Mouse (Mus musculus): ENCODE results near the gene Ptprk. TPM values are rescaled to one million over a fixed set of nuclear protein-coding genes. Genes with fewer than 3 reads are reported as not detected.

Gene Ptprk
- polyA plus RNA-seq, 1 experiment from 2014 or later, result 32.6 TPM

- H3K4me3 ChIP-seq (replicated peaks; ENCODE audit: low read length), result no peak overlapping the region
- DNase-seq (ENCODE audit: low spot score), result peak; percentile 43
- H3K27ac ChIP-seq, result no peak overlapping the region
These were observed 89.6 kb downstream of the Ptprk start for GRCm38 (mm10) chr10:28164250-28164649.

DNA sequence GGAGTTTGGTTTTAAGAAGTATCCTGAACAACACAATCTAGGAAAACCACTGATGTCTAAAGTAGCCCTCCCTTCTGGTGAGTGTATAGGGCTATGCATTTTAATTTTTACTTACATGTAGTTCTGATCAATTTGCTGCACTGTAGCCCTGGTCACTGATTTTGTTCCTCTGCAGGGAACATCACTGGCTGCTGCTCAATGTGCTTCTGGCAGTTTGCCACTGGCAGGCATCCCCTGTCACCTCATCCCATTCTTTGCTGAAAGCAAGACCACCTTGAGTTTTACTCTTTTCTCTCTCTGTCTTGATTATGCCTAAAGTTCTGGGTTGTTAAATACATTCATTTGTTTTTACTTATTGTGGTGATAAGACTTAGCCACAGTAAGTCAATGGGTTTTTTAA lies 90.1 kb downstream of the Ptprk start:
- Histone ChIP-seq H3K4me3 (replicated peaks; ENCODE audit: low read length) (no peak overlapping the region), H3K9ac (no peak overlapping the region), H3K4me2 (replicated peaks) (no peak overlapping the region), H3K27me3 (ENCODE audit: control insufficient read depth, insufficient read depth, low read length) (no peaks in the 10 kb centered on the region), H3K27ac (no peak overlapping the region), H3K9me3 (ENCODE audit: control insufficient read depth, low read length) (no peaks in the 10 kb centered on the region), H3K36me3 (replicated peaks; ENCODE audit: control insufficient read depth, insufficient read depth) (no peaks in the 10 kb centered on the region), H3K4me1 (replicated peaks; ENCODE audit: control insufficient read depth, insufficient read depth, low read length) (peaks cover 9% of the 10 kb centered on the region; the same call in 1 of the 2 replicates)
- DNase-seq (ENCODE audit: low spot score), result no peak
- no peak for ATAC-seq (ENCODE audit: low FRiP score)

More at GRCm38 (mm10) chr10:28164250-28164649, 89.6 kb downstream of the Ptprk start:
- H3K36me3 ChIP-seq (replicated peaks; ENCODE audit: control insufficient read depth, insufficient read depth), result no peaks in the 10 kb centered on the region
- peak; percentile 43; the same call in 1 of the 2 replicates for ATAC-seq (ENCODE audit: low FRiP score)
- no peak overlapping the region for H3K4me2 ChIP-seq (replicated peaks)
- no peak overlapping the region for H3K9ac ChIP-seq
- no peaks in the 10 kb centered on the region for H3K27me3 ChIP-seq (ENCODE audit: control insufficient read depth, insufficient read depth, low read length)
- H3K9me3 ChIP-seq (ENCODE audit: control insufficient read depth, low read length), result no peaks in the 10 kb centered on the region
- H3K4me1 ChIP-seq (replicated peaks; ENCODE audit: control insufficient read depth, insufficient read depth, low read length), result peaks cover 9% of the 10 kb centered on the region; the same call in 1 of the 2 replicates

- Histone ChIP-seq H3K27ac (no peak overlapping the region), H3K9ac (no peak overlapping the region), H3K27me3 (ENCODE audit: control insufficient read depth, insufficient read depth, low read length) (no peaks in the 10 kb centered on the region), H3K4me3 (replicated peaks; ENCODE audit: low read length) (no peak overlapping the region), H3K9me3 (ENCODE audit: control insufficient read depth, low read length) (no peaks in the 10 kb centered on the region), H3K4me2 (replicated peaks) (no peak overlapping the region), H3K36me3 (replicated peaks; ENCODE audit: control insufficient read depth, insufficient read depth) (no peaks in the 10 kb centered on the region), H3K4me1 (replicated peaks; ENCODE audit: control insufficient read depth, insufficient read depth, low read length) (peaks cover 9% of the 10 kb centered on the region; the same call in 1 of the 2 replicates)
- DNase-seq (ENCODE audit: low spot score) (no peak), ATAC-seq (ENCODE audit: low FRiP score) (no peak)
- WGBS, result 90% methylated on average over 1 of the region's 1 CpGs
These were observed 92.0 kb downstream of the Ptprk start for GRCm38 (mm10) chr10:28166610-28167009.

DNA sequence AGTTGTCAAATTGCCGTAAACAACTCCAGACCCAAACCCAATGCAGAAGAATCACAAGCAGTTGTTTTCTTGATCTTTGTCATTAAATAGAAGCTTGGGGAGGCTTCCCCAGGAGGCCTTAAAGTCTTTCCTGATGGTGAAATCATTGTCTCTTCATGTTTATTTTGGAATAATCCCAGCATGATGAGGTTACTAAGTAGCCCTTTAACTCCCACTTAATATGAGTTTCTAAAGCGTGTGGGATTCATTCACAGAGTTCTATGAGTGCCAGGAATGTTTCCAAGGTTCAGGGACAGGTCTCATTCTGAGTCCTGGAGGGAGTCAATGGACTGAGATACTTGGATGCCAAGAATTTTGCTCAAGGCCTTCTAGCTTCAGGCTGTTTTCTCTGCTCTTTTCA lies 92.5 kb downstream of the Ptprk start:
- Histone ChIP-seq H3K9ac (no peak overlapping the region), H3K27ac (no peak overlapping the region), H3K27me3 (ENCODE audit: control insufficient read depth, insufficient read depth, low read length) (no peaks in the 10 kb centered on the region), H3K4me1 (replicated peaks; ENCODE audit: control insufficient read depth, insufficient read depth, low read length) (peaks cover 9% of the 10 kb centered on the region; the same call in 1 of the 2 replicates), H3K36me3 (replicated peaks; ENCODE audit: control insufficient read depth, insufficient read depth) (no peaks in the 10 kb centered on the region), H3K4me3 (replicated peaks; ENCODE audit: low read length) (no peak overlapping the region), H3K4me2 (replicated peaks) (no peak overlapping the region), H3K9me3 (ENCODE audit: control insufficient read depth, low read length) (no peaks in the 10 kb centered on the region)
- ATAC-seq (ENCODE audit: low FRiP score) (no peak), DNase-seq (ENCODE audit: low spot score) (no peak)
- WGBS, result 64% methylated on average over 2 of the region's 2 CpGs

DNA sequence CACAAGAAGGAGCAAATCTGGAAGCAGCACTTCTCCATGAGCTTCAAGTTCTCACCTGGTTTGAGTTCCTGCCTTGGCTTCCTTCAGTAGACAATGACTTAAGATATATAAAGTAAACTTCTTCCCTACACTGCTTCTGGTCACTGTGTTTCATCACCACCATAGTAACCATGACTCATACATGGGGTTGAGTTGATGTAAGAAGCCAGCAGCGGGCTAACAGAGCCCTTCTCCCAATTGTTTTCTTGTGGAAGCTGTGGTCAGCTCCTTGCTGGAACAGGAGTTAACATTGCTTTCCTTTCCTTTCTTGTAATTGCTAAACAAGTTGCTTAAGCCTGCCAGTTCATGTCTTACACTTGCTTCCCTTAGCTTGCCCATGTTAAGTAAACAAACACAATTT lies 96.6 kb downstream of the Ptprk start:
- 87% methylated on average over 1 of the region's 1 CpGs for WGBS

DNA sequence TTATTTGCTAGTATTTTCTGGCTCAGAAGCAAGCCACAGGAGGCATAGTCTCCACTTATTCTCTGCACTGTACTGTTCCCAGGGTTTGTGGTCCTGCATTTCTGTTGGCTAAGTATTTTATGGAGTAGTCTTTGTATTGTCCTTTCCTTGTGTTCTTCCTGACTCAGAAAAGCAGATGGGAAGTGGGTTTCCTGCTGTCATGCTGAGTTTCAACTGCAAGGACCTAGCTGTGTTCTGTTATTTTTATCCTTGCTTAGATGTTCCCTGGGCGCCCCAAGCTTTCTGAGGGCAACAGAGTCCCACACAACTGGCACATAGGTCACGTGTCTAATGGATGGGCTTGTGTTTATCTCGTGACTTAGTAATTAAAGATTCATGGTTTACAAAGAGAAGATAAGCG lies 104.3 kb downstream of the Ptprk start:
- Histone ChIP-seq H3K27ac (no peak overlapping the region), H3K9ac (no peak overlapping the region), H3K4me1 (replicated peaks; ENCODE audit: control insufficient read depth, insufficient read depth, low read length) (no peaks in the 10 kb centered on the region), H3K9me3 (ENCODE audit: control insufficient read depth, low read length) (no peaks in the 10 kb centered on the region), H3K4me2 (replicated peaks) (no peak overlapping the region), H3K4me3 (replicated peaks; ENCODE audit: low read length) (no peak overlapping the region), H3K27me3 (ENCODE audit: control insufficient read depth, insufficient read depth, low read length) (no peaks in the 10 kb centered on the region), H3K36me3 (replicated peaks; ENCODE audit: control insufficient read depth, insufficient read depth) (no peaks in the 10 kb centered on the region)
- ATAC-seq (ENCODE audit: low FRiP score) (no peak), DNase-seq (ENCODE audit: low spot score) (no peak)
- 62% methylated on average over 4 of the region's 4 CpGs for WGBS

More for the DNA sequence above, 96.6 kb downstream of the Ptprk start:
- no peaks in the 10 kb centered on the region for H3K9me3 ChIP-seq (ENCODE audit: control insufficient read depth, low read length)
- no peaks in the 10 kb centered on the region for H3K27me3 ChIP-seq (ENCODE audit: control insufficient read depth, insufficient read depth, low read length)
- no peak overlapping the region for H3K27ac ChIP-seq
- H3K4me3 ChIP-seq (replicated peaks; ENCODE audit: low read length), result no peak overlapping the region
- no peaks in the 10 kb centered on the region for H3K4me1 ChIP-seq (replicated peaks; ENCODE audit: control insufficient read depth, insufficient read depth, low read length)
- no peak for DNase-seq (ENCODE audit: low spot score)
- no peak overlapping the region for H3K9ac ChIP-seq
- H3K36me3 ChIP-seq (replicated peaks; ENCODE audit: control insufficient read depth, insufficient read depth), result no peaks in the 10 kb centered on the region
- ATAC-seq (ENCODE audit: low FRiP score), result no peak
- no peak overlapping the region for H3K4me2 ChIP-seq (replicated peaks)

DNA sequence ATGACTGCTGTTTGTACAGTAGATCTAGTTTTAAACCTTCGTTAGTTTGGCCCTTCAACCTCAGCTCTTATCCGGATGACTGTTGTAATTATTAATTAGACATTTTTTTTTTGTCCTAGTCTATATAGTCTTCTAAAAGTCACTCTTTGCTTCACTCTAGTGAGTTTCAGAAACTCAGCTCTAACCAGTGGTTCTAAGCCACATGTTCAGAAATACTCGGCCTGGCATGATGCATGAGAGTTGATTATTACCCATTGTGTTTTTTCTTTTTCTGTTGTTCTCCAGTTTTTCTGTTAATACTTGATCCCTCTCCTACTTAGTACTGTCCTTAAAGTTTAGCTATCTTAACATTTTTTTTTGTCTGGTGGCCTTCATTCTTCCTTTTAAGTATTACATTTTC lies 107.5 kb downstream of the Ptprk start:
- 89% methylated on average over 3 of the region's 3 CpGs for WGBS
- H3K4me1 ChIP-seq (replicated peaks; ENCODE audit: control insufficient read depth, insufficient read depth, low read length), result no peaks in the 10 kb centered on the region
- no peaks in the 10 kb centered on the region for H3K9me3 ChIP-seq (ENCODE audit: control insufficient read depth, low read length)
- H3K27ac ChIP-seq, result no peak overlapping the region
- no peak overlapping the region for H3K9ac ChIP-seq
- ATAC-seq (ENCODE audit: low FRiP score) (no peak), DNase-seq (ENCODE audit: low spot score) (no peak)
- no peaks in the 10 kb centered on the region for H3K27me3 ChIP-seq (ENCODE audit: control insufficient read depth, insufficient read depth, low read length)
- H3K4me2 ChIP-seq (replicated peaks), result no peak overlapping the region
- no peak overlapping the region for H3K4me3 ChIP-seq (replicated peaks; ENCODE audit: low read length)
- no peaks in the 10 kb centered on the region for H3K36me3 ChIP-seq (replicated peaks; ENCODE audit: control insufficient read depth, insufficient read depth)

DNA sequence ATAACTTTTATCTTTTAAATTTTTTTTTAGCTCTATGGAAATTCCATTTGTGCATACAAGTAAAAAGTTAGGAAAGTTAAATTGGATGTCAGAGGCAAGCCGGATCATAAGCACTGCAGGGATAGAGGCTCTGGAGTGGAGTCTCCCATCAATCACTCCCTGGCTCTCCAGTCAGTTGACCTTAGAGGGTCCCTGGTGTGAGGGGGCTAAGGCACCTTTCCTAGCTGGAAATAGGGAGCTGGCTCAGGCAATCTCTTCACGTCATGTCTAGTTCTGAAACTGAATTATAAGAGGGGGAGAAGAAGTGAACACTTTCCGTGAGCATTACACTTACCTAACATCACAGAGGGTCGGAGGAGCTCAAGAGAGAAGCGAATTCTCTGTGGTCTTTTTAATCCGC lies 110.1 kb downstream of the Ptprk start:
- H3K4me2 ChIP-seq (replicated peaks), result no peak overlapping the region
- no peaks in the 10 kb centered on the region for H3K36me3 ChIP-seq (replicated peaks; ENCODE audit: control insufficient read depth, insufficient read depth)
- no peaks in the 10 kb centered on the region for H3K4me1 ChIP-seq (replicated peaks; ENCODE audit: control insufficient read depth, insufficient read depth, low read length)
- H3K27me3 ChIP-seq (ENCODE audit: control insufficient read depth, insufficient read depth, low read length), result no peaks in the 10 kb centered on the region
- H3K9me3 ChIP-seq (ENCODE audit: control insufficient read depth, low read length), result no peaks in the 10 kb centered on the region
- no peak for DNase-seq (ENCODE audit: low spot score)
- H3K9ac ChIP-seq, result no peak overlapping the region
- H3K4me3 ChIP-seq (replicated peaks; ENCODE audit: low read length), result no peak overlapping the region
- H3K27ac ChIP-seq, result no peak overlapping the region
- no peak for ATAC-seq (ENCODE audit: low FRiP score)
- 77% methylated on average over 6 of the region's 6 CpGs for WGBS

DNA sequence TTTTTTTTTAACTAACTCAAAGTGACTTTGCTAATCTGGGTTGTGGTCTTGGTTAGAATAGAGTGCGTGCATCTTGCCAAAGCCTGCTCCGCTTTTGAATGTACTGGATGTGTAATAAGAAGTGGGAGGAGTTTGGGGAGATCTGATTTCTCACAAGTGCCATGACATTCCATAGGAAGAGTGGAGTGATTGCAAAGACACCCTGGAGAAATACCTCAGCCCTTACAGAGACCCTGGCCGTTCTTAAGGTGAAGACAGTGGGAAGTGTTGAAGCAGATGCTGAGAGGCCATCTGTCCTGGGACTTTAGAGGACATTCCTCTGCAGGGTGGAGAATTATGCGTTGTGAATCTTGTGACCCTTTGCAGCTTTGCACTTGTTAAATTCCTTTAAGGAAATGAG lies 110.7 kb downstream of the Ptprk start:
- WGBS, result 72% methylated on average over 4 of the region's 4 CpGs
- Histone ChIP-seq H3K9me3 (ENCODE audit: control insufficient read depth, low read length) (no peaks in the 10 kb centered on the region), H3K4me1 (replicated peaks; ENCODE audit: control insufficient read depth, insufficient read depth, low read length) (no peaks in the 10 kb centered on the region), H3K36me3 (replicated peaks; ENCODE audit: control insufficient read depth, insufficient read depth) (no peaks in the 10 kb centered on the region), H3K27ac (no peak overlapping the region), H3K4me2 (replicated peaks) (no peak overlapping the region), H3K4me3 (replicated peaks; ENCODE audit: low read length) (no peak overlapping the region), H3K9ac (no peak overlapping the region), H3K27me3 (ENCODE audit: control insufficient read depth, insufficient read depth, low read length) (no peaks in the 10 kb centered on the region)
- ATAC-seq (ENCODE audit: low FRiP score) (no peak), DNase-seq (ENCODE audit: low spot score) (no peak)

All from hindbrain, embryonic 14.5 days (tissue).